Mouse (Mus musculus) limb, embryonic 13.5 days (tissue): Measurements from ENCODE around the gene Pigb. TPM values are rescaled to one million over a fixed set of nuclear protein-coding genes. Genes with fewer than 3 reads are reported as not detected.
"Not testable (repeated sequence)": the region's sequence is repeated elsewhere in the genome, so short reads cannot be mapped to it uniquely, and the experiment has no call there.

Experiments used
- ATAC-seq: fragments of 200-750 bp; cut with Nextera tagmentation; 2 replicates; pipeline ENCODE4 v1.8.0; 2017; ENCODE audit warnings: low read depth, moderate number of reproducible peaks, moderate TSS enrichment; ENCODE audit not compliant: low FRiP score
- H3K27ac ChIP-seq: fragments of 300-500 bp; sonication (generic); 2 replicates; pipeline ENCODE4 v1.5.1; 2015; ENCODE audit warnings: inconsistent platforms, mild to moderate bottlenecking, moderate library complexity
- H3K27me3 ChIP-seq: fragments of 300-500 bp; sonication (generic); 2 replicates; pipeline ENCODE4 v1.6.1; 2015; ENCODE audit warnings: mild to moderate bottlenecking, inconsistent platforms
- H3K36me3 ChIP-seq: fragments of 300-500 bp; sonication (generic); 2 replicates; pipeline ENCODE4 v1.6.1; 2015; ENCODE audit warnings: inconsistent platforms, mild to moderate bottlenecking, moderate library complexity
- H3K4me1 ChIP-seq: fragments of 300-500 bp; sonication (generic); 2 replicates; pipeline ENCODE4 v1.6.1; 2015; ENCODE audit warnings: inconsistent platforms
- H3K4me2 ChIP-seq: fragments of 300-500 bp; sonication (generic); replicated peaks from 2 replicates; pipeline ENCODE4 v1.6.1; 2015; ENCODE audit warnings: inconsistent platforms, mild to moderate bottlenecking, moderate library complexity
- H3K4me3 ChIP-seq: fragments of 300-500 bp; sonication (generic); 2 replicates; pipeline ENCODE4 v1.5.1; 2015; ENCODE audit warnings: moderate library complexity, mild to moderate bottlenecking, inconsistent platforms
- H3K9ac ChIP-seq: fragments of 300-500 bp; sonication (generic); 2 replicates; pipeline ENCODE4 v1.6.1; 2015; ENCODE audit warnings: mild to moderate bottlenecking, inconsistent platforms
- H3K9me3 ChIP-seq: fragments of 300-500 bp; sonication (generic); 2 replicates; pipeline ENCODE4 v1.6.1; 2016; ENCODE audit warnings: inconsistent platforms
- WGBS: fragments of 180-500 bp; shearing (Covaris S2); methylation state at CpG from one replicate; pipeline ENCODE4 v1.1.7; 2015; 5-methylcytosine and 5-hydroxymethylcytosine counted together
- polyA plus RNA-seq: library from polyadenylated mRNA; unstranded; fragments of >200 nt; fragmentation: Nextera tagmentation; extraction: Ambion mirVana; gene quantifications from 2 replicates; pipeline ENCODE4 v1.2.1, GENCODE M21; 2015

The Pigb gene
- polyA plus RNA-seq = 10.5 and 13.0 TPM in 2 replicates

GRCm38 (mm10) chr9:73040080-73040479, at the start of gene Pigb:
TSS of gene Pigb (minus strand) at chr9:73040378.
- H3K27me3 ChIP-seq = no peaks in the 10 kb centered on the region
- H3K36me3 ChIP-seq = peaks cover 9% of the 10 kb centered on the region
- H3K9me3 ChIP-seq = no peaks in the 10 kb centered on the region
- ATAC-seq = no peak
- peak within 1 kb of the TSS; percentile 93 for H3K27ac ChIP-seq
- peak within 1 kb of the TSS; percentile 88 for H3K4me2 ChIP-seq
- peak within 1 kb of the TSS; percentile 73 for H3K9ac ChIP-seq
- 31% methylated on average over 6 of the region's 6 CpGs for WGBS
- peaks cover 26% of the 10 kb centered on the region for H3K4me1 ChIP-seq
- peak within 1 kb of the TSS; percentile 79 for H3K4me3 ChIP-seq

GRCm38 (mm10) chr9:73089222-73089920, 49.2 kb upstream of the Pigb start:
- Histone ChIP-seq H3K4me2 (no peak overlapping the region), H3K27me3 (no peaks in the 10 kb centered on the region), H3K36me3 (peaks cover 3% of the 10 kb centered on the region; the same call in 1 of the 2 replicates), H3K4me1 (no peaks in the 10 kb centered on the region), H3K4me3 (no peak overlapping the region), H3K9ac (no peak overlapping the region), H3K27ac (no peak overlapping the region), H3K9me3 (no peaks in the 10 kb centered on the region)
- 68% methylated on average over 16 of the region's 16 CpGs for WGBS
- ATAC-seq = no peak

GRCm38 (mm10) chr9:73087581-73087980, 47.4 kb upstream of the Pigb start:
- Histone ChIP-seq H3K36me3 (peaks cover 3% of the 10 kb centered on the region; the same call in 1 of the 2 replicates), H3K9ac (no peak overlapping the region), H3K4me2 (no peak overlapping the region), H3K9me3 (no peaks in the 10 kb centered on the region), H3K27me3 (no peaks in the 10 kb centered on the region), H3K4me1 (no peaks in the 10 kb centered on the region), H3K4me3 (no peak overlapping the region), H3K27ac (no peak overlapping the region)
- 75% methylated on average over 5 of the region's 5 CpGs for WGBS
- no peak for ATAC-seq

- ATAC-seq = no peak
- H3K27me3 ChIP-seq = no peaks in the 10 kb centered on the region
- no peak overlapping the region for H3K4me3 ChIP-seq
- H3K9ac ChIP-seq = no peak overlapping the region
- H3K4me2 ChIP-seq = no peak overlapping the region
- no peaks in the 10 kb centered on the region for H3K4me1 ChIP-seq
- H3K36me3 ChIP-seq = peaks cover 3% of the 10 kb centered on the region; the same call in 1 of the 2 replicates
- WGBS = 57% methylated on average over 8 of the region's 8 CpGs
- no peak overlapping the region for H3K27ac ChIP-seq
- no peaks in the 10 kb centered on the region for H3K9me3 ChIP-seq
Observed at GRCm38 (mm10) chr9:73087121-73087520, 46.9 kb upstream of the Pigb start.

GRCm38 (mm10) chr9:73085845-73086244, 45.7 kb upstream of the Pigb start:
- 84% methylated on average over 6 of the region's 6 CpGs for WGBS
- no peaks in the 10 kb centered on the region for H3K9me3 ChIP-seq
- no peak overlapping the region for H3K9ac ChIP-seq
- ATAC-seq = no peak
- H3K27ac ChIP-seq = no peak overlapping the region
- H3K36me3 ChIP-seq = peaks cover 3% of the 10 kb centered on the region; the same call in 1 of the 2 replicates
- no peak overlapping the region for H3K4me3 ChIP-seq
- no peak overlapping the region for H3K4me2 ChIP-seq
- no peaks in the 10 kb centered on the region for H3K4me1 ChIP-seq
- no peaks in the 10 kb centered on the region for H3K27me3 ChIP-seq

GRCm38 (mm10) chr9:73083956-73084355, 43.8 kb upstream of the Pigb start:
- no peak overlapping the region for H3K9ac ChIP-seq
- no peak overlapping the region for H3K27ac ChIP-seq
- no peaks in the 10 kb centered on the region for H3K4me1 ChIP-seq
- H3K4me2 ChIP-seq = no peak overlapping the region
- H3K27me3 ChIP-seq = no peaks in the 10 kb centered on the region
- WGBS = 70% methylated on average over 6 of the region's 6 CpGs
- ATAC-seq = no peak
- no peaks in the 10 kb centered on the region for H3K9me3 ChIP-seq
- peaks cover 3% of the 10 kb centered on the region; the same call in 1 of the 2 replicates for H3K36me3 ChIP-seq
- no peak overlapping the region for H3K4me3 ChIP-seq

GRCm38 (mm10) chr9:73082291-73083000, 42.3 kb upstream of the Pigb start:
- ATAC-seq = no peak
- no peak overlapping the region for H3K9ac ChIP-seq
- no peak overlapping the region for H3K4me2 ChIP-seq
- no peak overlapping the region for H3K4me3 ChIP-seq
- WGBS = 81% methylated on average over 8 of the region's 8 CpGs
- H3K36me3 ChIP-seq = peaks cover 3% of the 10 kb centered on the region; the same call in 1 of the 2 replicates
- no peaks in the 10 kb centered on the region for H3K9me3 ChIP-seq
- H3K4me1 ChIP-seq = no peaks in the 10 kb centered on the region
- H3K27ac ChIP-seq = no peak overlapping the region
- no peaks in the 10 kb centered on the region for H3K27me3 ChIP-seq

GRCm38 (mm10) chr9:73079801-73080325, 39.7 kb upstream of the Pigb start:
- H3K4me1 ChIP-seq = no peaks in the 10 kb centered on the region
- no peaks in the 10 kb centered on the region for H3K36me3 ChIP-seq
- H3K9me3 ChIP-seq = no peaks in the 10 kb centered on the region
- H3K27me3 ChIP-seq = no peaks in the 10 kb centered on the region
- 58% methylated on average over 7 of the region's 7 CpGs for WGBS
- H3K9ac ChIP-seq = no peak overlapping the region
- no peak for ATAC-seq
- no peak overlapping the region for H3K4me3 ChIP-seq
- H3K4me2 ChIP-seq = no peak overlapping the region
- H3K27ac ChIP-seq = no peak overlapping the region

GRCm38 (mm10) chr9:73079349-73079748, 39.2 kb upstream of the Pigb start:
- not testable (repeated sequence) for H3K27me3 ChIP-seq, H3K4me3 ChIP-seq, ATAC-seq, H3K4me2 ChIP-seq, H3K4me1 ChIP-seq, H3K36me3 ChIP-seq, H3K9me3 ChIP-seq, H3K9ac ChIP-seq, H3K27ac ChIP-seq
- WGBS = 89% methylated on average over 11 of the region's 12 CpGs

GRCm38 (mm10) chr9:73073169-73073568, 33.0 kb upstream of the Pigb start:
- H3K9ac ChIP-seq = no peak overlapping the region
- no peak overlapping the region for H3K27ac ChIP-seq
- H3K9me3 ChIP-seq = no peaks in the 10 kb centered on the region
- H3K4me3 ChIP-seq = no peak overlapping the region
- H3K36me3 ChIP-seq = no peaks in the 10 kb centered on the region
- ATAC-seq = no peak
- H3K27me3 ChIP-seq = no peaks in the 10 kb centered on the region
- H3K4me1 ChIP-seq = no peaks in the 10 kb centered on the region
- H3K4me2 ChIP-seq = no peak overlapping the region
- WGBS = 88% methylated on average over 5 of the region's 5 CpGs

- H3K27me3 ChIP-seq = no peaks in the 10 kb centered on the region
- WGBS = 77% methylated on average over 8 of the region's 8 CpGs
Observed at GRCm38 (mm10) chr9:73072426-73072825, 32.2 kb upstream of the Pigb start.

GRCm38 (mm10) chr9:73070971-73071659, 30.9 kb upstream of the Pigb start:
- 80% methylated on average over 10 of the region's 10 CpGs for WGBS
- Histone ChIP-seq H3K36me3 (no peaks in the 10 kb centered on the region), H3K27ac (no peak overlapping the region), H3K4me2 (no peak overlapping the region), H3K9ac (no peak overlapping the region), H3K4me1 (peaks cover 10% of the 10 kb centered on the region), H3K4me3 (no peak overlapping the region), H3K27me3 (no peaks in the 10 kb centered on the region), H3K9me3 (no peaks in the 10 kb centered on the region)
- ATAC-seq = no peak

More at GRCm38 (mm10) chr9:73072426-73072825, 32.2 kb upstream of the Pigb start:
- H3K4me2 ChIP-seq = no peak overlapping the region
- H3K36me3 ChIP-seq = no peaks in the 10 kb centered on the region
- no peak overlapping the region for H3K4me3 ChIP-seq
- no peaks in the 10 kb centered on the region for H3K9me3 ChIP-seq
- no peak overlapping the region for H3K27ac ChIP-seq
- peaks cover 5% of the 10 kb centered on the region for H3K4me1 ChIP-seq
- no peak overlapping the region for H3K9ac ChIP-seq
- no peak for ATAC-seq
